Mouse (Mus musculus) olfactory bulb, adult 2 months (tissue): Measurements from ENCODE around the gene Fam43a.

Experiments
- CTCF ChIP-seq: fragments of 200-500 bp; IDR thresholded peaks from 2 replicates; pipeline ENCODE4 v1.5.1; 2012; ENCODE audit warnings: low read depth, mild to moderate bottlenecking, low read length, moderate library complexity; ENCODE audit not compliant: insufficient read depth
- POLR2A ChIP-seq: fragments of 200-500 bp; IDR thresholded peaks from 2 replicates; pipeline ENCODE4 v1.6.1; 2012; ENCODE audit warnings: mild to moderate bottlenecking, low read depth, low read length, moderate library complexity; ENCODE audit not compliant: insufficient read depth

DNA sequence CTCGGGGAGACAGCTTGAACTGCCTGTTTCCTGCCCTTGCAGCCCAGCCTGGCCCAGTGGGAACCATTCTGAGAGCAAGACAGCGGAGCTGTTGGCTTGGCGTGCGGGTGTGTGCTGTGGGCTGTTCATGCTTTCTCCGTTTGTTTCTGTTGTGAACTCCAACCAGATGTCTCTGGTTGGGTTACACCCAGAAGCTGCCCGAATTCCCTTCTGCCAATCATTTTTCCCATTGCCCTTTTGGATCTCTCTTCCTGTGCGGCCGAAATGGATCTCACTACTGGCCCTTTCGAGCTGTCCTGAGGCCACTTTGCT lies 4.0 kb downstream of the Fam43a start:
- TF ChIP-seq POLR2A (no peak), CTCF (no peak)
